Mouse (Mus musculus): ENCODE results near the gene Gch1. TPM values are rescaled to one million over a fixed set of nuclear protein-coding genes. Genes with fewer than 3 reads are reported as not detected.

Gch1 gene
- polyA plus RNA-seq, 1 experiment, result 9.9 TPM

GRCm38 (mm10) chr14:47222631-47223450, 33.6 kb upstream of the Gch1 start:
- H3K4me1 ChIP-seq (ENCODE audit: control insufficient read depth, insufficient read depth, low read length), result no peaks in the 10 kb centered on the region
- no peak for DNase-seq
- WGBS, result 62% methylated on average over 11 of the region's 11 CpGs
- TF ChIP-seq POLR2A (IDR thresholded peaks at IDR 0.05; ENCODE audit: borderline replicate concordance, extremely low read depth, low read depth, low read length) (no peak), CTCF (IDR thresholded peaks at IDR 0.05; ENCODE audit: insufficient read depth, low read length) (no peak)
- H3K4me3 ChIP-seq (replicated peaks; ENCODE audit: extremely low read depth, low read depth, low read length), result no peak overlapping the region

- Histone ChIP-seq H3K4me1 (ENCODE audit: control insufficient read depth, insufficient read depth, low read length) (no peaks in the 10 kb centered on the region), H3K4me3 (replicated peaks; ENCODE audit: extremely low read depth, low read depth, low read length) (no peak overlapping the region)
- 86% methylated on average over 11 of the region's 11 CpGs for WGBS
- no peak for DNase-seq
- TF ChIP-seq CTCF (IDR thresholded peaks at IDR 0.05; ENCODE audit: insufficient read depth, low read length) (no peak), POLR2A (IDR thresholded peaks at IDR 0.05; ENCODE audit: borderline replicate concordance, extremely low read depth, low read depth, low read length) (no peak)
These were observed 32.4 kb upstream of the Gch1 start for GRCm38 (mm10) chr14:47221567-47221966.

- no peak overlapping the region for H3K4me3 ChIP-seq (replicated peaks; ENCODE audit: extremely low read depth, low read depth, low read length)
- WGBS, result 80% methylated on average over 8 of the region's 8 CpGs
- no peak for TF ChIP-seq CTCF (IDR thresholded peaks at IDR 0.05; ENCODE audit: insufficient read depth, low read length)
- TF ChIP-seq POLR2A (IDR thresholded peaks at IDR 0.05; ENCODE audit: borderline replicate concordance, extremely low read depth, low read depth, low read length), result no peak
- no peaks in the 10 kb centered on the region for H3K4me1 ChIP-seq (ENCODE audit: control insufficient read depth, insufficient read depth, low read length)
- DNase-seq, result no peak
These were observed 31.2 kb upstream of the Gch1 start for GRCm38 (mm10) chr14:47220231-47221025.

- TF ChIP-seq POLR2A (IDR thresholded peaks at IDR 0.05; ENCODE audit: borderline replicate concordance, extremely low read depth, low read depth, low read length) (no peak), CTCF (IDR thresholded peaks at IDR 0.05; ENCODE audit: insufficient read depth, low read length) (no peak)
- no peak for DNase-seq
- H3K4me3 ChIP-seq (replicated peaks; ENCODE audit: extremely low read depth, low read depth, low read length), result no peak overlapping the region
- H3K4me1 ChIP-seq (ENCODE audit: control insufficient read depth, insufficient read depth, low read length), result no peaks in the 10 kb centered on the region
- 79% methylated on average over 9 of the region's 9 CpGs for WGBS
These were observed 29.8 kb upstream of the Gch1 start for GRCm38 (mm10) chr14:47218766-47219606.

- no peaks in the 10 kb centered on the region for H3K4me1 ChIP-seq (ENCODE audit: control insufficient read depth, insufficient read depth, low read length)
- 85% methylated on average over 2 of the region's 2 CpGs for WGBS
- DNase-seq, result no peak
- no peak overlapping the region for H3K4me3 ChIP-seq (replicated peaks; ENCODE audit: extremely low read depth, low read depth, low read length)
- no peak for TF ChIP-seq POLR2A (IDR thresholded peaks at IDR 0.05; ENCODE audit: borderline replicate concordance, extremely low read depth, low read depth, low read length)
- no peak for TF ChIP-seq CTCF (IDR thresholded peaks at IDR 0.05; ENCODE audit: insufficient read depth, low read length)
These were observed 27.3 kb upstream of the Gch1 start for GRCm38 (mm10) chr14:47216541-47216940.

GRCm38 (mm10) chr14:47214367-47214766, 25.2 kb upstream of the Gch1 start:
- WGBS, result 84% methylated on average over 5 of the region's 5 CpGs
- H3K4me3 ChIP-seq (replicated peaks; ENCODE audit: extremely low read depth, low read depth, low read length), result no peak overlapping the region
- no peak for DNase-seq
- no peak for TF ChIP-seq POLR2A (IDR thresholded peaks at IDR 0.05; ENCODE audit: borderline replicate concordance, extremely low read depth, low read depth, low read length)
- TF ChIP-seq CTCF (IDR thresholded peaks at IDR 0.05; ENCODE audit: insufficient read depth, low read length), result no peak
- H3K4me1 ChIP-seq (ENCODE audit: control insufficient read depth, insufficient read depth, low read length), result no peaks in the 10 kb centered on the region

GRCm38 (mm10) chr14:47213305-47213704, 24.1 kb upstream of the Gch1 start:
- no peak overlapping the region for H3K4me3 ChIP-seq (replicated peaks; ENCODE audit: extremely low read depth, low read depth, low read length)
- DNase-seq, result no peak
- TF ChIP-seq CTCF (IDR thresholded peaks at IDR 0.05; ENCODE audit: insufficient read depth, low read length) (no peak), POLR2A (IDR thresholded peaks at IDR 0.05; ENCODE audit: borderline replicate concordance, extremely low read depth, low read depth, low read length) (no peak)
- 71% methylated on average over 4 of the region's 4 CpGs for WGBS
- no peaks in the 10 kb centered on the region for H3K4me1 ChIP-seq (ENCODE audit: control insufficient read depth, insufficient read depth, low read length)

- Histone ChIP-seq H3K4me1 (ENCODE audit: control insufficient read depth, insufficient read depth, low read length) (no peaks in the 10 kb centered on the region), H3K4me3 (replicated peaks; ENCODE audit: extremely low read depth, low read depth, low read length) (no peak overlapping the region)
- DNase-seq, result no peak
- no peak for TF ChIP-seq POLR2A (IDR thresholded peaks at IDR 0.05; ENCODE audit: borderline replicate concordance, extremely low read depth, low read depth, low read length)
- no peak for TF ChIP-seq CTCF (IDR thresholded peaks at IDR 0.05; ENCODE audit: insufficient read depth, low read length)
- 92% methylated on average over 4 of the region's 4 CpGs for WGBS
These were observed 20.5 kb upstream of the Gch1 start for GRCm38 (mm10) chr14:47209669-47210164.
